ENCODE assay signal across 9 mouse cellular contexts in genomic region chr3:129204441-129205313, GRCm38 (mm10). TPM values are rescaled to one million over a fixed set of nuclear protein-coding genes. Genes with fewer than 3 reads are reported as not detected.
DNase-seq lines count a peak whose midpoint lies in the region; ATAC-seq and TF ChIP-seq lines count a peak whose summit lies in the region.
"Had no signal": no experiment of that assay in that cellular context is flagged by ENCODE, and none has a peak within 500 bp of the region (broad histone marks: within the 10 kb centered on the region; RNA-seq: fewer than 3 reads in every experiment).

No protein-coding gene starts in this region.

- peak overlapping the region; percentile 62 for H3K4me3 ChIP-seq in embryonic facial prominence, embryonic 10.5 days
- H3K4me3 ChIP-seq in heart, adult 2 months, result peak overlapping the region; percentile 22
- peak overlapping the region; percentile 50 for H3K4me3 ChIP-seq in kidney, embryonic 16.5 days (ENCODE audit: low read length)
- H3K4me3 ChIP-seq in liver, embryonic 15.5 days (replicated peaks), result peak overlapping the region; percentile 30
- H3K4me3 ChIP-seq in neural tube, embryonic 15.5 days (replicated peaks), result peak overlapping the region; percentile 43

- peaks cover 99% of the 10 kb centered on the region for H3K27me3 ChIP-seq in embryonic facial prominence, embryonic 10.5 days (replicated peaks; ENCODE audit: low read depth, poor library complexity, severe bottlenecking)
- peaks cover 32% of the 10 kb centered on the region for H3K27me3 ChIP-seq in heart, adult 2 months (ENCODE audit: control insufficient read depth, insufficient read depth, low read length)
- H3K27me3 ChIP-seq in kidney, embryonic 16.5 days (ENCODE audit: insufficient read depth, low read length), result peaks cover 92% of the 10 kb centered on the region
- peaks cover 96% of the 10 kb centered on the region for H3K27me3 ChIP-seq in liver, embryonic 15.5 days
- H3K27me3 ChIP-seq in neural tube, embryonic 15.5 days (replicated peaks), result peaks cover 89% of the 10 kb centered on the region

- TF ChIP-seq EP300 in heart, adult 2 months (IDR thresholded peaks at IDR 0.05; ENCODE audit: insufficient read depth, low read depth, low read length), result no peak

- TF ChIP-seq CTCF in heart, adult 2 months (IDR thresholded peaks at IDR 0.05), result peak; percentile 83

- no peaks in the 10 kb centered on the region for H3K36me3 ChIP-seq in embryonic facial prominence, embryonic 10.5 days (replicated peaks)
- H3K36me3 ChIP-seq in heart, adult 2 months (ENCODE audit: control insufficient read depth, insufficient read depth, low read length), result no peaks in the 10 kb centered on the region
- H3K36me3 ChIP-seq in kidney, embryonic 16.5 days (ENCODE audit: insufficient read depth, low read length), result no peaks in the 10 kb centered on the region
- no peaks in the 10 kb centered on the region for H3K36me3 ChIP-seq in liver, embryonic 15.5 days (replicated peaks)
- no peaks in the 10 kb centered on the region for H3K36me3 ChIP-seq in neural tube, embryonic 15.5 days

- TF ChIP-seq POLR2A in heart, adult 2 months (IDR thresholded peaks at IDR 0.05; ENCODE audit: insufficient read depth, low read depth, low read length), result no peak

- no peaks in the 10 kb centered on the region for H3K9me3 ChIP-seq in embryonic facial prominence, embryonic 10.5 days
- peaks cover 2% of the 10 kb centered on the region; the same call in 1 of the 2 replicates for H3K9me3 ChIP-seq in kidney, embryonic 16.5 days (ENCODE audit: low read length)
- H3K9me3 ChIP-seq in liver, embryonic 15.5 days (replicated peaks), result no peaks in the 10 kb centered on the region
- H3K9me3 ChIP-seq in neural tube, embryonic 15.5 days (replicated peaks), result no peaks in the 10 kb centered on the region

- H3K4me2 ChIP-seq in kidney, embryonic 16.5 days (replicated peaks; ENCODE audit: low read depth, low read length), result peak overlapping the region; percentile 75
- H3K4me2 ChIP-seq in liver, embryonic 15.5 days, result peak overlapping the region; percentile 54
- H3K4me2 ChIP-seq in neural tube, embryonic 15.5 days, result peak overlapping the region; percentile 92

- peak overlapping the region; percentile 81 for H3K27ac ChIP-seq in embryonic facial prominence, embryonic 10.5 days (replicated peaks)
- no peak overlapping the region for H3K27ac ChIP-seq in heart, adult 2 months
- no peak overlapping the region for H3K27ac ChIP-seq in kidney, embryonic 16.5 days (ENCODE audit: low read length)
- H3K27ac ChIP-seq in liver, embryonic 15.5 days (replicated peaks), result no peak overlapping the region
- no peak overlapping the region for H3K27ac ChIP-seq in neural tube, embryonic 15.5 days (replicated peaks)

- DNase-seq in layer of hippocampus, adult 11-12 months (ENCODE audit: low spot score), result peak; percentile 55
- DNase-seq in layer of hippocampus, adult 9-10 months (ENCODE audit: low spot score), result no peak
- peak; percentile 92 for DNase-seq in embryonic facial prominence, embryonic 10.5 days (ENCODE audit: low spot score)
- peak; percentile 50 to 58 for DNase-seq in heart, adult 2 months
- DNase-seq in urinary bladder, postnatal 4 days (ENCODE audit: low spot score in 2 of 2), result peak; percentile 80 to 88

- H3K4me1 ChIP-seq in embryonic facial prominence, embryonic 10.5 days, result peaks cover 30% of the 10 kb centered on the region
- H3K4me1 ChIP-seq in heart, adult 2 months (ENCODE audit: control insufficient read depth, insufficient read depth, low read length), result no peaks in the 10 kb centered on the region
- H3K4me1 ChIP-seq in kidney, embryonic 16.5 days (ENCODE audit: insufficient read depth, low read length), result peaks cover 9% of the 10 kb centered on the region; the same call in 1 of the 2 replicates
- 0 out of 2 replicates have a peak, but pooled peaks cover 4% of the 10 kb centered on the region for H3K4me1 ChIP-seq in liver, embryonic 15.5 days (replicated peaks)
- H3K4me1 ChIP-seq in neural tube, embryonic 15.5 days, result peaks cover 27% of the 10 kb centered on the region

- peak; percentile 95 for ATAC-seq in kidney, embryonic 16.5 days (ENCODE audit: low FRiP score, low TSS enrichment)
- ATAC-seq in liver, embryonic 15.5 days (ENCODE audit: insufficient read depth), result peak; percentile 40; the same call in 1 of the 2 replicates
- ATAC-seq in neural tube, embryonic 15.5 days (ENCODE audit: low FRiP score), result peak; percentile 94

- WGBS in embryonic facial prominence, embryonic 10.5 days, result under 1% methylated on average over 48 of the region's 48 CpGs
- WGBS in heart, adult 2 months, result 1% methylated on average over 48 of the region's 48 CpGs
- WGBS in kidney, embryonic 16.5 days, result under 1% methylated on average over 48 of the region's 48 CpGs
- WGBS in liver, embryonic 15.5 days (ENCODE audit: insufficient replicate concordance), result 1% methylated on average over 48 of the region's 48 CpGs
- WGBS in neural tube, embryonic 15.5 days, result under 1% methylated on average over 48 of the region's 48 CpGs

- H3K79me2 ChIP-seq in heart, adult 2 months (replicated peaks; ENCODE audit: control insufficient read depth, insufficient read depth, low read length), result no peaks in the 10 kb centered on the region

- H3K9ac ChIP-seq in heart, adult 2 months (ENCODE audit: low read depth, low read length), result no peak overlapping the region
- peak overlapping the region; percentile 51 for H3K9ac ChIP-seq in kidney, embryonic 16.5 days (replicated peaks; ENCODE audit: low read length)
- H3K9ac ChIP-seq in liver, embryonic 15.5 days, result no peak overlapping the region
- peak overlapping the region; percentile 45 for H3K9ac ChIP-seq in neural tube, embryonic 15.5 days (replicated peaks)

- intact Hi-C loops in heart, adult 2 months (cut with DNase I), result loop anchor here (1.0 kb wide), 1 partner anchor 855 kb away; no protein-coding TSS in a partner anchor

RNA-seq across cellular contexts. Expression of gene Pitx2, which starts 5.0 kb away (rescaled TPM):
- polyA plus RNA-seq in embryonic facial prominence, embryonic 10.5 days (2016; fragmentation: Nextera tagmentation; extraction: Ambion mirVana), result 41.4 and 43.8 TPM in 2 replicates
- under 1 TPM; 0.30 to 0.76 TPM for total RNA-seq in heart, adult 2 months (2021)
- 1.8 and 2.7 TPM in 2 replicates for polyA plus RNA-seq in heart, adult 2 months (2012; rRNA removed)
- 7.2 and 10.3 TPM in 2 replicates for polyA plus RNA-seq in kidney, embryonic 16.5 days (2015; fragmentation: Nextera tagmentation; extraction: Ambion mirVana)
- 0.64 and 0.90 TPM in 2 replicates for polyA plus RNA-seq in liver, embryonic 15.5 days (2015; fragmentation: Nextera tagmentation; extraction: Ambion mirVana)
- polyA plus RNA-seq in neural tube, embryonic 15.5 days (2015; fragmentation: Nextera tagmentation; extraction: Ambion mirVana), result 5.1 and 5.2 TPM in 2 replicates
- total RNA-seq: MEL had no signal

Comparison
In these comparisons a context has a peak if more than half of its experiments do, and no peak if none do; other contexts are left out.
1. H3K9ac ChIP-seq: peak in kidney, embryonic 16.5 days (single experiment) and neural tube, embryonic 15.5 days (single experiment); none in heart, adult 2 months (single experiment) and liver, embryonic 15.5 days (single experiment).
2. ATAC-seq: peak in every context shown above with its lines; median percentile 95 in kidney, embryonic 16.5 days; 94 in neural tube, embryonic 15.5 days; 40 in liver, embryonic 15.5 days.
3. Peak in every context shown above with its lines, with median percentiles within 50 percentile points of each other: H3K4me3 ChIP-seq and H3K4me2 ChIP-seq.